ENCODE assay signal across 10 mouse cellular contexts in the genomic region with DNA sequence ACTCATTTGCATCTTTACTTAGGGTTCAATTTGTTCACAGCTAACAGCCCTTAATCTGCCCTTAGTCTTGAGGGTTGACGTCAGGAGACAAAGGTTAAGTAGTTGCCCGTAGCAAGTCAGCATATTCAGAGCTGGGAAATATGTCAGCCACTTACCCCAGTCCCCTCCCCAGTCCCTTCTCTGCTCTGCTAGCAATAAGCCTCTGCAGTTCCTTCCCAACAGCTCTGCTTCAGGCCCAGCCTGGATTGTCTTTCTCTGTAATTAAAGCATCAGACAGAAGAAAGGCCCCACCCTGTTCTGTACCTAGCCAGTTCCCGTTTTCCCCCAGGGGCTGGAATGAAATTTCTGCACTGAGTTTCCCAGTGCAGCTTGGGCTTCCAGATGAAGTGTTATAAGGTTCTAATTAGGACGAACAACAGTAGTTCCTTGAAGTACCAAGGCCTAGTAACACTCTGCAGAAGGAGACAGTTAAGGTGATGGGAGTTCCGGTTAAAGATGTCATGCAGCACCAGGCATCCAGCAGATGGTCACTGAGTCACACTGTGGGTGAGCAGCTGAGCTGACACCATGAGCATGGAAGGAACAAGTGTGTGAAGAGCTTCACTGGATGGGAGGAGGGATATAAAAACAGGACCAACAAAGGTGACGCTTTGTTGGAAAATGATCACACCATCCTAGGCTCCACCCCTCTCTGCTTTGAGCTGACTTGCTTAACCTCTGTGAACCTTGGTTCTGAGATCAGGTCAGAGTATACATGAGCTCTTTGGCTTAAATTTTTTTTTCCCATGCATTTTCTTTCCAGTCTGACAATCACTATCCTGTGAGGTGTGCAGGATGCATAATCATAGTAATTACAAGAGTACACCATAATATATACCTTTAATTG. TPM values are rescaled to one million over a fixed set of nuclear protein-coding genes. Genes with fewer than 3 reads are reported as not detected.
DNase-seq lines count a peak whose midpoint lies in the region; ATAC-seq and TF ChIP-seq lines count a peak whose summit lies in the region.
"Had no signal": no experiment of that assay in that cellular context is flagged by ENCODE, and none has a peak within 500 bp of the region (broad histone marks: within the 10 kb centered on the region; RNA-seq: fewer than 3 reads in every experiment).

No protein-coding gene starts in this region.

- no peak for TF ChIP-seq CTCF in liver, adult 2 months (IDR thresholded peaks at IDR 0.05; ENCODE audit: low read depth, low read length)
- TF ChIP-seq CTCF in forebrain, postnatal 0 days (IDR thresholded peaks at IDR 0.05; ENCODE audit: low read depth), result no peak
- TF ChIP-seq CTCF in small intestine, adult 2 months (IDR thresholded peaks at IDR 0.05; ENCODE audit: extremely low read depth, insufficient read length, insufficient replicate concordance, low read depth, low read length), result no peak

- H3K36me3 ChIP-seq in liver, adult 2 months (ENCODE audit: control insufficient read depth, insufficient read depth, low read length), result no peaks in the 10 kb centered on the region
- no peaks in the 10 kb centered on the region for H3K36me3 ChIP-seq in embryonic facial prominence, embryonic 14.5 days (ENCODE audit: control insufficient read depth, insufficient read depth, low read length)
- H3K36me3 ChIP-seq in forebrain, postnatal 0 days (ENCODE audit: insufficient read depth), result no peaks in the 10 kb centered on the region
- H3K36me3 ChIP-seq in small intestine, adult 2 months (ENCODE audit: control insufficient read depth, insufficient read depth, low read length), result no peaks in the 10 kb centered on the region

- H3K79me2 ChIP-seq in liver, adult 2 months (ENCODE audit: control insufficient read depth, insufficient read depth, low read length), result no peaks in the 10 kb centered on the region

- no peaks in the 10 kb centered on the region for H3K9me3 ChIP-seq in embryonic facial prominence, embryonic 14.5 days (ENCODE audit: control insufficient read depth, low read length)
- no peaks in the 10 kb centered on the region for H3K9me3 ChIP-seq in forebrain, postnatal 0 days (ENCODE audit: low read length)
- H3K9me3 ChIP-seq: heart, embryonic 10.5 days had no signal

- H3K4me2 ChIP-seq in embryonic facial prominence, embryonic 14.5 days (ENCODE audit: low read depth, low read length), result no peak overlapping the region
- H3K4me2 ChIP-seq in forebrain, postnatal 0 days (ENCODE audit: low read depth), result no peak overlapping the region

- DNase-seq in liver, adult 2 months (ENCODE audit: extremely low read depth, low read depth, low spot score), result peak; percentile 55
- DNase-seq in liver, result no peak
- peak; percentile 72 for DNase-seq in embryonic facial prominence, embryonic 14.5 days (ENCODE audit: low spot score)
- no peak for DNase-seq in forebrain, postnatal 0 days
- no peak for DNase-seq in testis, postnatal 10 days (ENCODE audit: low spot score)
- no peak for DNase-seq in layer of hippocampus, adult 8-10 months (ENCODE audit: low spot score in 2 of 2)
- DNase-seq: cerebellum, adult 8-10 months had no signal

- 71% methylated on average over 6 of the region's 6 CpGs for WGBS in liver, adult 2 months
- 33% methylated on average over 6 of the region's 6 CpGs for WGBS in embryonic facial prominence, embryonic 14.5 days
- 36% methylated on average over 6 of the region's 6 CpGs for WGBS in forebrain, postnatal 0 days
- WGBS in small intestine, adult 2 months, result 35% methylated on average over 6 of the region's 6 CpGs

- no peaks in the 10 kb centered on the region for H3K27me3 ChIP-seq in liver, adult 2 months (ENCODE audit: control insufficient read depth, insufficient read depth, low read length)
- no peaks in the 10 kb centered on the region for H3K27me3 ChIP-seq in embryonic facial prominence, embryonic 14.5 days (replicated peaks; ENCODE audit: control insufficient read depth, insufficient read depth, low read length)
- no peaks in the 10 kb centered on the region for H3K27me3 ChIP-seq in forebrain, postnatal 0 days (ENCODE audit: insufficient read depth, low read length)
- no peaks in the 10 kb centered on the region for H3K27me3 ChIP-seq in small intestine, adult 2 months (ENCODE audit: control insufficient read depth, insufficient read depth, low read length)

- H3K4me1 ChIP-seq in liver, adult 2 months (ENCODE audit: control insufficient read depth, insufficient read depth, low read length), result no peaks in the 10 kb centered on the region
- H3K4me1 ChIP-seq in embryonic facial prominence, embryonic 14.5 days (ENCODE audit: control insufficient read depth, insufficient read depth, low read length), result peaks cover 24% of the 10 kb centered on the region
- H3K4me1 ChIP-seq in forebrain, postnatal 0 days (ENCODE audit: insufficient read depth), result peaks cover 3% of the 10 kb centered on the region; the same call in 1 of the 2 replicates
- peaks cover 19% of the 10 kb centered on the region; the same call in 1 of the 2 replicates for H3K4me1 ChIP-seq in small intestine, adult 2 months (ENCODE audit: control insufficient read depth, insufficient read depth, insufficient read length, low read length)

- no peak for TF ChIP-seq POLR2A in liver, adult 2 months (IDR thresholded peaks at IDR 0.05; ENCODE audit: extremely low read depth, insufficient read depth, low read length)
- TF ChIP-seq POLR2A in small intestine, adult 2 months (IDR thresholded peaks at IDR 0.05; ENCODE audit: low read depth, low read length), result no peak

- ATAC-seq in embryonic facial prominence, embryonic 14.5 days (ENCODE audit: low read depth), result peak; percentile 75
- ATAC-seq in forebrain, postnatal 0 days, result no peak

- H3K9ac ChIP-seq in liver, adult 2 months (ENCODE audit: low read depth, low read length), result no peak overlapping the region
- no peak overlapping the region for H3K9ac ChIP-seq in embryonic facial prominence, embryonic 14.5 days (ENCODE audit: low read depth, low read length)
- H3K9ac ChIP-seq in forebrain, postnatal 0 days, result peak overlapping the region; percentile 19; the same call in 1 of the 2 replicates

- no peak overlapping the region for H3K27ac ChIP-seq in liver, adult 2 months (replicated peaks; ENCODE audit: insufficient read depth, low read depth, low read length)
- peak overlapping the region; percentile 40; the same call in 1 of the 2 replicates for H3K27ac ChIP-seq in embryonic facial prominence, embryonic 14.5 days (replicated peaks; ENCODE audit: low read depth, low read length)
- H3K27ac ChIP-seq in forebrain, postnatal 0 days (ENCODE audit: low read depth, low read length), result no peak overlapping the region
- peak overlapping the region; percentile 90 for H3K27ac ChIP-seq in small intestine, adult 2 months (ENCODE audit: insufficient read depth, low read depth, low read length)
- H3K27ac ChIP-seq: heart, embryonic 10.5 days; layer of hippocampus, adult 2 months had no signal

- no peak overlapping the region for H3K4me3 ChIP-seq in liver, adult 2 months (ENCODE audit: insufficient read depth, low read depth, low read length)
- no peak overlapping the region for H3K4me3 ChIP-seq in embryonic facial prominence, embryonic 14.5 days (ENCODE audit: low read depth, low read length)
- H3K4me3 ChIP-seq in forebrain, postnatal 0 days (ENCODE audit: low read depth, low read length), result no peak overlapping the region
- no peak overlapping the region for H3K4me3 ChIP-seq in small intestine, adult 2 months (ENCODE audit: low read depth, low read length)
- H3K4me3 ChIP-seq: heart, embryonic 10.5 days; layer of hippocampus, adult 2 months had no signal

RNA-seq across cellular contexts. Expression of a gene that starts 55.2 kb away (rescaled TPM):
- 89.5 and 92.5 TPM in 2 replicates for total RNA-seq in liver, adult 2 months (2014; rRNA removed)
- polyA plus RNA-seq in liver, adult 2 months (2012; rRNA removed), result 16.4 and 17.8 TPM in 2 replicates
- polyA plus RNA-seq in embryonic facial prominence, embryonic 14.5 days (2014; fragmentation: Nextera tagmentation; extraction: Ambion mirVana), result 80.5 and 87.2 TPM in 2 replicates
- total RNA-seq in forebrain, postnatal 0 days (2014; rRNA removed), result 24.4 and 32.3 TPM in 2 replicates
- 55.1 and 82.7 TPM in 2 replicates for polyA plus RNA-seq in forebrain, postnatal 0 days (2015; fragmentation: Nextera tagmentation; extraction: Ambion mirVana)
- 1.9 and 3.8 TPM in 2 replicates for polyA plus RNA-seq in small intestine, adult 2 months (2012; rRNA removed)
- 100 to 1,000 TPM; 101 to 108 (median 106) TPM for total RNA-seq in layer of hippocampus, adult 8-10 months (2022)

Comparison
In these comparisons a context has a peak if more than half of its experiments do, and no peak if none do; other contexts are left out.
1. DNase-seq: peak in liver, adult 2 months (single experiment) and embryonic facial prominence, embryonic 14.5 days (single experiment); none in liver (single experiment), forebrain, postnatal 0 days (single experiment), testis, postnatal 10 days (single experiment) and layer of hippocampus, adult 8-10 months (0 of 2).
2. H3K27ac ChIP-seq: peak in embryonic facial prominence, embryonic 14.5 days (single experiment) and small intestine, adult 2 months (single experiment); none in liver, adult 2 months (single experiment) and forebrain, postnatal 0 days (single experiment).